Mouse (Mus musculus) embryo, embryonic 9.5 days (tissue): ENCODE data around the gene Lexm.
A peak's percentile ranks its signal among the peaks of the same experiment; 100 is the strongest.

Experiments
- DNase-seq: peaks from one replicate; pipeline ENCODE4 v3.0.0-alpha.2; 2017; ENCODE audit errors: extremely low spot score

Gene Lexm

GRCm38 (mm10) chr4:106582428-106583153 is 34.5 kb downstream of the Lexm start:
- no peak for DNase-seq

- DNase-seq = no peak
Observed at GRCm38 (mm10) chr4:106581865-106582204, 35.2 kb downstream of the Lexm start.

GRCm38 (mm10) chr4:106581176-106581864 is 35.7 kb downstream of the Lexm start:
- DNase-seq = no peak

GRCm38 (mm10) chr4:106577511-106577910 is 39.5 kb downstream of the Lexm start:
- DNase-seq = no peak

GRCm38 (mm10) chr4:106575022-106575421 is 42.0 kb downstream of the Lexm start:
- no peak for DNase-seq

GRCm38 (mm10) chr4:106571081-106571724 is 45.8 kb downstream of the Lexm start:
- no peak for DNase-seq

GRCm38 (mm10) chr4:106569680-106570079 is 47.4 kb downstream of the Lexm start:
- no peak for DNase-seq

GRCm38 (mm10) chr4:106564161-106564560 is 52.9 kb downstream of the Lexm start:
- DNase-seq = no peak

GRCm38 (mm10) chr4:106562837-106563790 is 53.9 kb downstream of the Lexm start:
- DNase-seq = peak; percentile 46

GRCm38 (mm10) chr4:106562006-106562405 is 55.0 kb downstream of the Lexm start:
- DNase-seq = no peak

GRCm38 (mm10) chr4:106560846-106561781 is 55.9 kb downstream of the Lexm start, which contains the start of gene Dhcr24:
Dhcr24 (plus strand) TSS chr4:106561038.
- peak; percentile 95 for DNase-seq

- DNase-seq = no peak
Observed at GRCm38 (mm10) chr4:106560213-106560845, 56.7 kb downstream of the Lexm start.

- no peak for DNase-seq
Observed at GRCm38 (mm10) chr4:106559343-106560212, 57.5 kb downstream of the Lexm start.

GRCm38 (mm10) chr4:106557978-106558377 is 59.1 kb downstream of the Lexm start:
- no peak for DNase-seq

GRCm38 (mm10) chr4:106557262-106557661 is 59.8 kb downstream of the Lexm start:
- DNase-seq = no peak

GRCm38 (mm10) chr4:106550516-106551166 is 66.4 kb downstream of the Lexm start:
- DNase-seq = no peak

- no peak for DNase-seq
Observed at GRCm38 (mm10) chr4:106548113-106548512, 68.9 kb downstream of the Lexm start.

GRCm38 (mm10) chr4:106546896-106547295 is 70.1 kb downstream of the Lexm start:
- DNase-seq = no peak
